Mouse (Mus musculus) G1E (cell line): ENCODE measurements around the gene Fblim1. TPM values are rescaled to one million over a fixed set of nuclear protein-coding genes. Genes with fewer than 3 reads are reported as not detected.

ENCODE experiments used
- ATAC-seq: 2 replicates; pipeline ENCODE4 v1.8.0; 2016; ENCODE audit warnings: mild to moderate bottlenecking; ENCODE audit not compliant: insufficient number of reproducible peaks, poor library complexity, low FRiP score, severe bottlenecking; ENCODE audit errors: extremely low read depth
- DNase-seq: peaks from one replicate; pipeline ENCODE4 v3.0.0; 2012; ENCODE audit warnings: low spot score
- H3K27me3 ChIP-seq: 2 replicates; pipeline ENCODE4 v1.6.1; 2012; ENCODE audit warnings: mild to moderate bottlenecking, low read length, inconsistent platforms; ENCODE audit not compliant: insufficient read depth
- H3K36me3 ChIP-seq: replicated peaks from 2 replicates; pipeline ENCODE3; 2012; ENCODE audit warnings: mild to moderate bottlenecking, inconsistent platforms
- H3K4me1 ChIP-seq: 2 replicates; pipeline ENCODE4 v1.6.1; 2012; ENCODE audit warnings: low read depth, low read length, inconsistent platforms, mixed read lengths; ENCODE audit not compliant: insufficient read depth
- H3K4me3 ChIP-seq: 2 replicates; pipeline ENCODE4 v1.5.1; 2012; ENCODE audit warnings: low read depth, mild to moderate bottlenecking, inconsistent platforms, low read length, moderate library complexity, mixed read lengths
- H3K9me3 ChIP-seq: replicated peaks from 2 replicates; pipeline ENCODE4 v1.6.1; 2012; ENCODE audit warnings: inconsistent platforms
- CTCF ChIP-seq: IDR thresholded peaks from 2 replicates; pipeline ENCODE4 v1.5.1; 2012; ENCODE audit warnings: low read depth, low read length, inconsistent platforms, mixed read lengths
- GATA1 ChIP-seq: IDR thresholded peaks from 2 replicates; pipeline ENCODE4 v1.6.1; 2012; ENCODE audit warnings: borderline replicate concordance, low read length, inconsistent platforms, mixed read lengths
- GATA2 ChIP-seq: IDR thresholded peaks from 2 replicates; pipeline ENCODE4 v1.6.1; 2012; ENCODE audit warnings: low read depth, low read length, inconsistent platforms, borderline replicate concordance
- POLR2AphosphoS5 ChIP-seq: IDR thresholded peaks from 2 replicates; pipeline ENCODE4 v1.6.1; 2012; ENCODE audit warnings: low read depth, low read length, inconsistent platforms; ENCODE audit not compliant: insufficient replicate concordance
- TAL1 ChIP-seq: conservative IDR thresholded peaks from 2 replicates; pipeline ENCODE4 v1.6.1; 2012; ENCODE audit warnings: low read depth, low read length, inconsistent platforms, mixed read lengths
- polyA plus RNA-seq: library from polyadenylated mRNA; stranded (reverse); fragments of >175 nt; gene quantifications from 2 replicates; pipeline ENCODE4 v1.2.3, GENCODE M21; 2012
- total RNA-seq, 2 experiments: library from RNA; stranded (forward) in 1 of 2; stranded (reverse) in 1 of 2; fragments of 200-1000 nt in 1 of 2; fragments of >200 nt in 1 of 2; fragmentation: Nextera tagmentation in 1 of 2; gene quantifications; 2 replicates each; pipeline ENCODE4 v1.2.3; 2014 to 2017

The Fblim1 gene
- total and polyA plus RNA-seq, 3 experiments, result 0.11 TPM; not detected in 2

- Histone ChIP-seq H3K4me1 (peaks cover 67% of the 10 kb centered on the region), H3K9me3 (no peaks in the 10 kb centered on the region), H3K36me3 (peaks cover 13% of the 10 kb centered on the region), H3K27me3 (no peaks in the 10 kb centered on the region), H3K4me3 (peak overlapping the region; percentile 89)
- no peak for TF ChIP-seq TAL1
- TF ChIP-seq GATA2, result no peak
- no peak for TF ChIP-seq GATA1
- TF ChIP-seq CTCF, result no peak
- no peak for TF ChIP-seq POLR2AphosphoS5
- ATAC-seq (peak; percentile 50), DNase-seq (peak; percentile 61)
These were observed 69.3 kb downstream of the Fblim1 start for GRCm38 (mm10) chr4:141536291-141537225.

GRCm38 (mm10) chr4:141534947-141535680 lies 70.8 kb downstream of the Fblim1 start:
- H3K36me3 ChIP-seq, result peaks cover 24% of the 10 kb centered on the region
- DNase-seq (peak; percentile 80), ATAC-seq (peak; percentile 64)
- no peaks in the 10 kb centered on the region for H3K27me3 ChIP-seq
- no peaks in the 10 kb centered on the region for H3K9me3 ChIP-seq
- H3K4me3 ChIP-seq, result peak overlapping the region; percentile 89; the same call in 1 of the 2 replicates
- TF ChIP-seq CTCF, result no peak
- no peak; the same call in 1 of the 2 replicates for TF ChIP-seq TAL1
- no peak for TF ChIP-seq POLR2AphosphoS5
- H3K4me1 ChIP-seq, result peaks cover 63% of the 10 kb centered on the region

GRCm38 (mm10) chr4:141530979-141531378 lies 74.9 kb downstream of the Fblim1 start:
- DNase-seq, result no peak
- no peak overlapping the region for H3K4me3 ChIP-seq
- no peak for ATAC-seq
- no peaks in the 10 kb centered on the region for H3K27me3 ChIP-seq
- H3K36me3 ChIP-seq, result peaks cover 50% of the 10 kb centered on the region
- peaks cover 67% of the 10 kb centered on the region for H3K4me1 ChIP-seq
- no peaks in the 10 kb centered on the region for H3K9me3 ChIP-seq
- TF ChIP-seq CTCF, result no peak
- no peak for TF ChIP-seq POLR2AphosphoS5
- TF ChIP-seq GATA2, result no peak

GRCm38 (mm10) chr4:141528938-141529337 lies 77.0 kb downstream of the Fblim1 start:
- Histone ChIP-seq H3K36me3 (peaks cover 62% of the 10 kb centered on the region), H3K27me3 (no peaks in the 10 kb centered on the region), H3K4me3 (no peak overlapping the region), H3K4me1 (peaks cover 64% of the 10 kb centered on the region), H3K9me3 (no peaks in the 10 kb centered on the region)
- DNase-seq, result no peak
- ATAC-seq, result no peak
- no peak for TF ChIP-seq POLR2AphosphoS5
- TF ChIP-seq GATA1, result no peak
- no peak for TF ChIP-seq CTCF
- TF ChIP-seq GATA2, result no peak
- TF ChIP-seq TAL1, result no peak

- H3K27me3 ChIP-seq, result no peaks in the 10 kb centered on the region
- DNase-seq (no peak), ATAC-seq (no peak)
- H3K4me3 ChIP-seq, result no peak overlapping the region
- H3K36me3 ChIP-seq, result peaks cover 68% of the 10 kb centered on the region
- H3K4me1 ChIP-seq, result peaks cover 54% of the 10 kb centered on the region
- no peaks in the 10 kb centered on the region for H3K9me3 ChIP-seq
- TF ChIP-seq GATA2 (no peak), GATA1 (no peak), TAL1 (no peak), CTCF (no peak), POLR2AphosphoS5 (no peak)
These were observed 78.8 kb downstream of the Fblim1 start for GRCm38 (mm10) chr4:141526936-141527650.

Other genes starting within 250 kb of the Fblim1 start
- not detected in 2 replicates for gene Fam131c, start 237.9 kb downstream of the Fblim1 start, total RNA-seq (2014; fragmentation: Nextera tagmentation)
- gene Fam131c, start 237.9 kb downstream of the Fblim1 start, total RNA-seq (2017), result not detected in 2 replicates
- gene Fam131c, start 237.9 kb downstream of the Fblim1 start, polyA plus RNA-seq, result not detected in 2 replicates
- not detected in 2 replicates for gene Clcnka, start 207.4 kb downstream of the Fblim1 start, total RNA-seq (2014; fragmentation: Nextera tagmentation)
- gene Clcnka, start 207.4 kb downstream of the Fblim1 start, total RNA-seq (2017), result not detected in 2 replicates
- gene Clcnka, start 207.4 kb downstream of the Fblim1 start, polyA plus RNA-seq, result not detected in 2 replicates
- gene Clcnkb, start 190.1 kb downstream of the Fblim1 start, total RNA-seq (2014; fragmentation: Nextera tagmentation), result not detected in 2 replicates
- gene Clcnkb, start 190.1 kb downstream of the Fblim1 start, total RNA-seq (2017), result 0.05 TPM in 1 of 2 replicates, not detected in the other
- gene Clcnkb, start 190.1 kb downstream of the Fblim1 start, polyA plus RNA-seq, result not detected in 2 replicates
- gene Hspb7, start 185.3 kb downstream of the Fblim1 start, total RNA-seq (2014; fragmentation: Nextera tagmentation), result not detected in 2 replicates
- not detected in 2 replicates for gene Hspb7, start 185.3 kb downstream of the Fblim1 start, total RNA-seq (2017)
- gene Hspb7, start 185.3 kb downstream of the Fblim1 start, polyA plus RNA-seq, result not detected in 2 replicates
- gene Srarp, start 170.0 kb downstream of the Fblim1 start, total RNA-seq (2014; fragmentation: Nextera tagmentation), result not detected in 2 replicates
- not detected in 2 replicates for gene Srarp, start 170.0 kb downstream of the Fblim1 start, total RNA-seq (2017)
- not detected in 2 replicates for gene Srarp, start 170.0 kb downstream of the Fblim1 start, polyA plus RNA-seq
- 10.9 and 11.8 TPM in 2 replicates for gene Zbtb17, start 161.4 kb downstream of the Fblim1 start, total RNA-seq (2014; fragmentation: Nextera tagmentation)
- 15.9 and 22.8 TPM in 2 replicates for gene Zbtb17, start 161.4 kb downstream of the Fblim1 start, total RNA-seq (2017)
- gene Zbtb17, start 161.4 kb downstream of the Fblim1 start, polyA plus RNA-seq, result 51.4 and 61.1 TPM in 2 replicates
- gene Spen, start 67.5 kb downstream of the Fblim1 start, total RNA-seq (2014; fragmentation: Nextera tagmentation), result 100 and 118 TPM in 2 replicates
- gene Spen, start 67.5 kb downstream of the Fblim1 start, total RNA-seq (2017), result 19.2 and 21.4 TPM in 2 replicates
- 149 and 188 TPM in 2 replicates for gene Spen, start 67.5 kb downstream of the Fblim1 start, polyA plus RNA-seq
- not detected in 2 replicates for gene Tmem82, start 12.5 kb upstream of the Fblim1 start, total RNA-seq (2014; fragmentation: Nextera tagmentation)
- 0.11 TPM in 1 of 2 replicates, not detected in the other for gene Tmem82, start 12.5 kb upstream of the Fblim1 start, total RNA-seq (2017)
- gene Tmem82, start 12.5 kb upstream of the Fblim1 start, polyA plus RNA-seq, result not detected in 2 replicates
- gene Slc25a34, start 17.7 kb upstream of the Fblim1 start, total RNA-seq (2014; fragmentation: Nextera tagmentation), result not detected in 2 replicates
- gene Slc25a34, start 17.7 kb upstream of the Fblim1 start, total RNA-seq (2017), result 0.12 and 0.16 TPM in 2 replicates
- gene Slc25a34, start 17.7 kb upstream of the Fblim1 start, polyA plus RNA-seq, result not detected in 2 replicates
- 20.2 and 29.0 TPM in 2 replicates for gene Plekhm2, start 58.8 kb upstream of the Fblim1 start, total RNA-seq (2014; fragmentation: Nextera tagmentation)
- 7.5 and 8.3 TPM in 2 replicates for gene Plekhm2, start 58.8 kb upstream of the Fblim1 start, total RNA-seq (2017)
- gene Plekhm2, start 58.8 kb upstream of the Fblim1 start, polyA plus RNA-seq, result 20.0 and 21.5 TPM in 2 replicates
- gene Rsc1a1, start 79.5 kb upstream of the Fblim1 start, total RNA-seq (2014; fragmentation: Nextera tagmentation), result 15.0 and 22.3 TPM in 2 replicates
- 7.3 and 9.9 TPM in 2 replicates for gene Rsc1a1, start 79.5 kb upstream of the Fblim1 start, total RNA-seq (2017)
- gene Rsc1a1, start 79.5 kb upstream of the Fblim1 start, polyA plus RNA-seq, result 2.4 TPM in 1 of 2 replicates, not detected in the other
- 40.8 and 45.4 TPM in 2 replicates for gene Ddi2, start 117.3 kb upstream of the Fblim1 start, total RNA-seq (2014; fragmentation: Nextera tagmentation)
- gene Ddi2, start 117.3 kb upstream of the Fblim1 start, total RNA-seq (2017), result 25.6 and 27.9 TPM in 2 replicates
- gene Ddi2, start 117.3 kb upstream of the Fblim1 start, polyA plus RNA-seq, result 13.2 and 17.8 TPM in 2 replicates
- gene Agmat, start 140.6 kb upstream of the Fblim1 start, total RNA-seq (2014; fragmentation: Nextera tagmentation), result not detected in 2 replicates
- gene Agmat, start 140.6 kb upstream of the Fblim1 start, total RNA-seq (2017), result 0.05 TPM in 1 of 2 replicates, not detected in the other
- 0.04 TPM in 1 of 2 replicates, not detected in the other for gene Agmat, start 140.6 kb upstream of the Fblim1 start, polyA plus RNA-seq
- 9.9 and 12.1 TPM in 2 replicates for gene Dnajc16, start 184.8 kb upstream of the Fblim1 start, total RNA-seq (2014; fragmentation: Nextera tagmentation)
- gene Dnajc16, start 184.8 kb upstream of the Fblim1 start, total RNA-seq (2017), result 10.6 and 11.9 TPM in 2 replicates
- gene Dnajc16, start 184.8 kb upstream of the Fblim1 start, polyA plus RNA-seq, result 2.7 and 2.9 TPM in 2 replicates
- gene Casp9, start 187.5 kb upstream of the Fblim1 start, total RNA-seq (2014; fragmentation: Nextera tagmentation), result 16.3 and 18.7 TPM in 2 replicates
- 25.7 and 30.1 TPM in 2 replicates for gene Casp9, start 187.5 kb upstream of the Fblim1 start, total RNA-seq (2017)
- 21.7 and 26.1 TPM in 2 replicates for gene Casp9, start 187.5 kb upstream of the Fblim1 start, polyA plus RNA-seq
- not detected in 2 replicates for gene Cela2a, start 220.1 kb upstream of the Fblim1 start, total RNA-seq (2014; fragmentation: Nextera tagmentation)
- gene Cela2a, start 220.1 kb upstream of the Fblim1 start, total RNA-seq (2017), result not detected in 2 replicates
- not detected in 2 replicates for gene Cela2a, start 220.1 kb upstream of the Fblim1 start, polyA plus RNA-seq
- not detected in 2 replicates for gene Ctrc, start 240.3 kb upstream of the Fblim1 start, total RNA-seq (2014; fragmentation: Nextera tagmentation)
- not detected in 2 replicates for gene Ctrc, start 240.3 kb upstream of the Fblim1 start, total RNA-seq (2017)
- gene Ctrc, start 240.3 kb upstream of the Fblim1 start, polyA plus RNA-seq, result not detected in 2 replicates